Mouse (Mus musculus): ENCODE results near the gene Tmem204. TPM values are rescaled to one million over a fixed set of nuclear protein-coding genes. Genes with fewer than 3 reads are reported as not detected.
"Not testable (repeated sequence)": the region's sequence is repeated elsewhere in the genome, so short reads cannot be mapped to it uniquely, and the experiment has no call there.

Tmem204 gene
- polyA plus RNA-seq (2016; fragmentation: Nextera tagmentation; extraction: Ambion mirVana): 13.2 and 15.5 TPM in 2 replicates

DNA sequence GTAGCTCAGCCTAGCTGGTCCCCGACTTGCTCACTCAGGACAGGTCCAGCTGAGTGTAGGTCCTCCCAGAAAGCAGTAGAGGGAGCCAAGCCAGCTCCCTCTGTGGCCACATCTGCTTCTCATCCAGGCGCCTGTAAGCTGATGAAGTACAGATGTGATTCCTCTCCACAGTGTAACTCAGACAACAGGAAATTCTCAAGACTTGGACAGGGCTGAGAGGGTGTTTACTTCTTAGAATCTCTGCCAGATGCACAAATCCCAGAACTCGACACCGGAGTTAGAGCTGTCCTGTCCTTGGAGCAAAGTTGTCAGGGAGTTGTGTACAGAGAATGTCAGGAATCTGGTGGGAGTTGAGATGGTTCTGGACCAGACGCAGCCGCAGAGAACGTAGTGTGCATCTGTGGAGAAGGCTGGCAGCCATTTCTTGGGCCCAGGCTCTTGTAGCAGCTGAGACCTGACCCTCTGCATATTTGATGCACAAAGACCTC lies at the start of gene Tmem204:
Gene Tmem204, minus strand, starts transcription at position 148 of the 488 bp plus-strand sequence.
- Histone ChIP-seq H3K4me1 (peaks cover 48% of the 10 kb centered on the region), H3K27ac (peak within 1 kb of the TSS; percentile 97), H3K9ac (no peak within 1 kb of the TSS; the same call in 1 of the 2 replicates), H3K27me3 (no peaks in the 10 kb centered on the region), H3K36me3 (peaks cover 12% of the 10 kb centered on the region; the same call in 1 of the 2 replicates), H3K4me2 (replicated peaks) (peak within 1 kb of the TSS; percentile 5; the same call in 1 of the 2 replicates), H3K4me3 (no peak within 1 kb of the TSS), H3K9me3 (no peaks in the 10 kb centered on the region)
- ATAC-seq (ENCODE audit: insufficient number of reproducible peaks, insufficient read depth, low FRiP score, low TSS enrichment): peak; percentile 92
- WGBS: 11% methylated on average over 7 of the region's 7 CpGs

GRCm38 (mm10) chr17:25130060-25130459 lies 46.7 kb upstream of the Tmem204 start:
- H3K27ac ChIP-seq: no peak overlapping the region
- H3K27me3 ChIP-seq: no peaks in the 10 kb centered on the region
- no peak overlapping the region for H3K4me3 ChIP-seq
- H3K4me1 ChIP-seq: peaks cover 10% of the 10 kb centered on the region
- no peaks in the 10 kb centered on the region for H3K9me3 ChIP-seq
- H3K4me2 ChIP-seq (replicated peaks): no peak overlapping the region
- no peak overlapping the region for H3K9ac ChIP-seq
- WGBS: 78% methylated on average over 1 of the region's 1 CpGs
- H3K36me3 ChIP-seq: no peaks in the 10 kb centered on the region
- ATAC-seq (ENCODE audit: insufficient number of reproducible peaks, insufficient read depth, low FRiP score, low TSS enrichment): no peak

DNA sequence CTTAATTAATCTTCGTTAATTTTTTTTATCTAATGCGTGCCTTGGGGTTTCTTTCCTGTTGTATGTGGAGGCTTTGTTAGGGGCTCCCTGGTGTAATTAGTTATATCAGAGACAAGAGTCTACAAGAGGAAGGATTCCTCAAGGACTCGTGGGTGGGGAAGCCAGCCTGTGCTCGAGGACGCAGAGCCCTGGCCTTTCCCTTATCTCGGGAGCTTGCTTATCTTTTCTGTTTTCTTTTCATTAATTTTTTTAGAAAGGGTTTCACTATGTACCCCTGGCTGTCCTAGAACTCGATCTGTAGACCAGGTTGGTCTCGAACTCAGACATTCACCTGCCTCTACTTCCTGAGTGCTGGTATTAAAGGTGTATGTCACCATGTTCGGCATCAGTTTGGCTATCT lies 44.3 kb upstream of the Tmem204 start:
- Histone ChIP-seq H3K4me3 (no peak overlapping the region), H3K36me3 (no peaks in the 10 kb centered on the region), H3K9me3 (no peaks in the 10 kb centered on the region), H3K27ac (no peak overlapping the region), H3K27me3 (0 out of 2 replicates have a peak, but pooled peaks cover 3% of the 10 kb centered on the region), H3K4me1 (no peaks in the 10 kb centered on the region), H3K4me2 (replicated peaks) (no peak overlapping the region), H3K9ac (no peak overlapping the region)
- ATAC-seq (ENCODE audit: insufficient number of reproducible peaks, insufficient read depth, low FRiP score, low TSS enrichment): no peak
- WGBS: 78% methylated on average over 9 of the region's 9 CpGs

- WGBS: 66% methylated on average over 8 of the region's 8 CpGs
- no peaks in the 10 kb centered on the region for H3K9me3 ChIP-seq
- no peak overlapping the region for H3K9ac ChIP-seq
- H3K27me3 ChIP-seq: 0 out of 2 replicates have a peak, but pooled peaks cover 3% of the 10 kb centered on the region
- no peak overlapping the region for H3K4me3 ChIP-seq
- ATAC-seq (ENCODE audit: insufficient number of reproducible peaks, insufficient read depth, low FRiP score, low TSS enrichment): no peak
- no peaks in the 10 kb centered on the region for H3K4me1 ChIP-seq
- H3K27ac ChIP-seq: no peak overlapping the region
- H3K4me2 ChIP-seq (replicated peaks): no peak overlapping the region
- H3K36me3 ChIP-seq: no peaks in the 10 kb centered on the region
These were observed 43.7 kb upstream of the Tmem204 start for GRCm38 (mm10) chr17:25127079-25127478.

GRCm38 (mm10) chr17:25125442-25126060 lies 42.2 kb upstream of the Tmem204 start:
- ATAC-seq (ENCODE audit: insufficient number of reproducible peaks, insufficient read depth, low FRiP score, low TSS enrichment); H3K27ac ChIP-seq; H3K9ac ChIP-seq; H3K4me3 ChIP-seq; H3K27me3 ChIP-seq; H3K4me2 ChIP-seq (replicated peaks); H3K36me3 ChIP-seq; H3K4me1 ChIP-seq; H3K9me3 ChIP-seq: not testable (repeated sequence)
- WGBS: 63% methylated on average over 3 of the region's 3 CpGs

GRCm38 (mm10) chr17:25123979-25124378 lies 40.6 kb upstream of the Tmem204 start:
- 29% methylated on average over 7 of the region's 7 CpGs for WGBS
- Histone ChIP-seq H3K9me3 (no peaks in the 10 kb centered on the region), H3K27me3 (0 out of 2 replicates have a peak, but pooled peaks cover 3% of the 10 kb centered on the region), H3K4me3 (no peak overlapping the region), H3K9ac (no peak overlapping the region), H3K36me3 (no peaks in the 10 kb centered on the region), H3K4me2 (replicated peaks) (no peak overlapping the region), H3K27ac (no peak overlapping the region), H3K4me1 (no peaks in the 10 kb centered on the region; the same call in 1 of the 2 replicates)
- ATAC-seq (ENCODE audit: insufficient number of reproducible peaks, insufficient read depth, low FRiP score, low TSS enrichment): no peak

- ATAC-seq (ENCODE audit: insufficient number of reproducible peaks, insufficient read depth, low FRiP score, low TSS enrichment): no peak
- H3K4me3 ChIP-seq: no peak within 1 kb of the TSS
- WGBS: 19% methylated on average over 3 of the region's 3 CpGs
- no peaks in the 10 kb centered on the region; the same call in 1 of the 2 replicates for H3K4me1 ChIP-seq
- no peaks in the 10 kb centered on the region for H3K9me3 ChIP-seq
- H3K27ac ChIP-seq: no peak within 1 kb of the TSS
- no peak within 1 kb of the TSS for H3K4me2 ChIP-seq (replicated peaks)
- no peaks in the 10 kb centered on the region for H3K36me3 ChIP-seq
- H3K9ac ChIP-seq: no peak within 1 kb of the TSS
- 0 out of 2 replicates have a peak, but pooled peaks cover 3% of the 10 kb centered on the region for H3K27me3 ChIP-seq
These were observed 37.0 kb upstream of the Tmem204 start, which contains the start of gene Ptx4 for GRCm38 (mm10) chr17:25120406-25120805. TSS of gene Ptx4 (plus strand) at chr17:25120760.

DNA sequence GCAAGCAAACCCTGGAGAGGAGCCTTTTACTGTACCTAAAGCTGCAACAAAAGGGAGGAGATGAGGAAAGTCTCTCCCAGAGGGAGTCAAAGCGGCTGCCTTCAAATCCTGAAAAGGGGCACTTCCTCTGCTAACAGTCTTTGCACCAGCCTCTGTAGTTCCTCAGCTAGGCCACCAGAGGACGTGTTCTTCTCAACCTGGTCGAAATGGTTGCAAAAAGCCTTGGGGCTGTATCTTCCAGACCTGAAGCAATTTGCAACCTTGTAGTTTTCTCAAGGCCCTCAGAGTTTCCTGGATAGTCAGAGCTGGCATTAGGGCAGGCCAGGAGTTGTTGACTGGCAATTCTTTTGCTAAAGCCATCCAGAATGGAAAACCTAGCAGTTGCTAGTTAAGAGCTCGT lies 33.9 kb upstream of the Tmem204 start:
- ATAC-seq (ENCODE audit: insufficient number of reproducible peaks, insufficient read depth, low FRiP score, low TSS enrichment): no peak
- H3K36me3 ChIP-seq: peaks cover 11% of the 10 kb centered on the region
- H3K27me3 ChIP-seq: no peaks in the 10 kb centered on the region
- WGBS: 32% methylated on average over 4 of the region's 4 CpGs
- no peak overlapping the region for H3K4me2 ChIP-seq (replicated peaks)
- no peaks in the 10 kb centered on the region for H3K9me3 ChIP-seq
- no peak overlapping the region for H3K9ac ChIP-seq
- peaks cover 7% of the 10 kb centered on the region for H3K4me1 ChIP-seq
- H3K27ac ChIP-seq: no peak overlapping the region
- H3K4me3 ChIP-seq: no peak overlapping the region

- peak within 1 kb of the TSS; percentile 72 for H3K9ac ChIP-seq
- H3K4me2 ChIP-seq (replicated peaks): peak within 1 kb of the TSS; percentile 83
- peak within 1 kb of the TSS; percentile 55 for H3K4me3 ChIP-seq
- H3K36me3 ChIP-seq: peaks cover 14% of the 10 kb centered on the region
- WGBS: 4% methylated on average over 40 of the region's 40 CpGs
- H3K4me1 ChIP-seq: peaks cover 7% of the 10 kb centered on the region
- no peaks in the 10 kb centered on the region for H3K9me3 ChIP-seq
- no peaks in the 10 kb centered on the region for H3K27me3 ChIP-seq
- peak within 1 kb of the TSS; percentile 90 for H3K27ac ChIP-seq
- ATAC-seq (ENCODE audit: insufficient number of reproducible peaks, insufficient read depth, low FRiP score, low TSS enrichment): peak; percentile 83
These were observed 32.5 kb upstream of the Tmem204 start, which contains the start of gene Telo2 for GRCm38 (mm10) chr17:25115664-25116432. TSS of gene Telo2 (minus strand) at chr17:25115967.

DNA sequence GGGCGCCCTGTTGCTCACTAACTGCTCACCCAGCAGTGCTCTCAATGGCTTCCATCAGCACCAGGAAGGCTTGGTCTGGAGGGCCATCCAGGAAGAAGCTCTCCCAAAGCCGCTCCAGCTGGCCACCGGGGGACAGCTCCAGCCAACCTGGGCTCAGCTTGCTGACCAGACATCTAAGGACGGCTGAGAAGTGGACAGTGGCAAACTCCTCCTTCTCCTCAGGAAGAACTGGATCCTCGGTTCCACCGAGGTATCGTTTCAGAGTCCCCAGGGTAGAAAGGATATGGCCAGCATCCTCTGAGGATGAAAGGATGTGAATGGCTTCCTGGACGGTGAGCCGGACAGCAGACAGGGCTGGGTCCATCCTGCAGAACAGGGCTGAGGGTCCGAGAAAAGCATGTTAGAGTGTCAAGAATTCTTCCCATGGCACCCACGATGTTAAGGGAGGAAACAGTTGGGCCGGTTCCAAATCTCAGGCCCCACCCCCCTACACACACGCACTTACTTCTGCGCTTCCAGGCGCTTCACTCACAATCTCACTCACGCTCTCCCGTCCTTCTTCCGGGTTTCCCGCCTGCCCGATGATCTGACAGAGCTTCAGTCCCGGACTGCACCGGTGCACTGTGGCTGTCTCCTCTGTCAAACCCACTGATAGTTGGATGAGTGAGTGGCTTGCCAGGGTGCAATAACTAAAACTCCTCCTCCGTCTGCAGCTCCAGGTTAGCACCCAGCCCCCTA lies 31.7 kb upstream of the Tmem204 start:
- ATAC-seq (ENCODE audit: insufficient number of reproducible peaks, insufficient read depth, low FRiP score, low TSS enrichment): 0 out of 2 replicates have a peak, but pooled peaks have one; percentile 19
- H3K9ac ChIP-seq: peak overlapping the region; percentile 72
- peaks cover 7% of the 10 kb centered on the region for H3K4me1 ChIP-seq
- H3K36me3 ChIP-seq: peaks cover 22% of the 10 kb centered on the region
- H3K4me2 ChIP-seq (replicated peaks): peak overlapping the region; percentile 83
- H3K4me3 ChIP-seq: peak overlapping the region; percentile 55
- H3K27me3 ChIP-seq: no peaks in the 10 kb centered on the region
- no peaks in the 10 kb centered on the region for H3K9me3 ChIP-seq
- peak overlapping the region; percentile 90 for H3K27ac ChIP-seq
- 9% methylated on average over 23 of the region's 23 CpGs for WGBS

DNA sequence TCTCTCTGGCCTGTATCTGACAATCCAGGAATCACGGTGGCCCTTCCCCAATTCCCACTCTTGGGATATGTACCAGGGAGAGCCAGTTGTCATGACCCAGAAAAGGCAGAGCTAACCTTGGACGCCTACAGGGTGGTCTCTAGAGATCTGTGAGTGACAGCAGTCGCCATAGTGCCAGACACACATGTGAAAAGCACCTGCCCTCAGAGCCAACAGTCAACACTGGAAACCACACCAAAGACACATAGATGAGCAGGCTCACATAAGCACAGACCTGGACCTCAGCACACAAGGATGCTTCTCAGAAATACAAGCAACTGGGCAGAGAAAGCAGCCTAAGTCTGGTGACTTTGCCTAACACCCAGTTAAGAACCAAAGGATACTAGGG lies 29.0 kb upstream of the Tmem204 start:
- Histone ChIP-seq H3K9me3 (no peaks in the 10 kb centered on the region), H3K27ac (no peak overlapping the region), H3K4me1 (peaks cover 7% of the 10 kb centered on the region), H3K4me2 (replicated peaks) (no peak overlapping the region), H3K9ac (no peak overlapping the region), H3K27me3 (no peaks in the 10 kb centered on the region), H3K36me3 (peaks cover 47% of the 10 kb centered on the region), H3K4me3 (no peak overlapping the region)
- no peak for ATAC-seq (ENCODE audit: insufficient number of reproducible peaks, insufficient read depth, low FRiP score, low TSS enrichment)
- 75% methylated on average over 3 of the region's 3 CpGs for WGBS

All from embryonic facial prominence, embryonic 12.5 days (tissue).